Mouse (Mus musculus) spleen, postnatal 36 days (tissue): ENCODE results near the gene Slc7a6os.

Source experiments
- DNase-seq, 2 experiments: peaks; one replicate each; pipeline ENCODE4 v3.0.0; 2022; ENCODE audit warnings: low spot score in 2 of 2, mixed read lengths in 1 of 2

The Slc7a6os gene

DNA sequence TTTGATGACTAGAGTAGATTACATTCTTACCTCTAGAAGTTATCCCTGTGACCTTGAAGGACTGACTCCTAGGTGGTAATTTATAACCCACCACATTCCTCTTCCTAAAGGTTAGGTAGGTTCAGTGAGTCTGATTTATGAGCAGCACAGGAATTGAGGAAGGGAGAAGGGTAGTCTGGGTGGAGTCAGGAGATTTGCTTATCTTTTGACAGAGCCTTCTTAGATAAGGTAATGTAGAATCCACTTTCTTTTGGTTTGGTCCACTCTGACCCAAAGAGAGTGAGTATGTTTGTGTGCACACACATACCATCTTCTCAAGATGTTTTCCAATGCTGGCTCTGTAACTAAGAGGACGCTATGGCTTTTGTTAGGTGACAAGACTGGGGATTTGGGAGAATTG, 33.1 kb downstream of the Slc7a6os start:
- DNase-seq, result no peak

DNA sequence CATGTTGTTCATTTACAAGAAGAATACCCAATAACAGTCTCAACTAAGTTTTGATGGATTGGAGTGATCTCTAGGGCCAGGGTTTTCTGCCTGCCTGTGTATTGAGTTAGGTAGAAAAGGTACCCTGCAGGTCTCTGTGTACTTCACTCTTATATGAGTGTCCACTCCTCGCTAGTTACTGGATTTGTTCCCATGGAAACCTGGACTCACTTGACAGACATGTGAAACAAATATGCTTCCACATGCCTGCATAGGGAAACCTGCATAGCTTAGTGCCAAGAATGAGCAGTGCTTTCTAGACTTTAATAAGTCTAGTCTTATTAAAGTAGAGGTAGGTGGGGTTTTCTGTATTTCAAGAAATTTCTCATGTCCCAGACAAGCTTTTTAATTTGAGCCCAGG, 33.8 kb downstream of the Slc7a6os start:
- DNase-seq, result no peak

DNA sequence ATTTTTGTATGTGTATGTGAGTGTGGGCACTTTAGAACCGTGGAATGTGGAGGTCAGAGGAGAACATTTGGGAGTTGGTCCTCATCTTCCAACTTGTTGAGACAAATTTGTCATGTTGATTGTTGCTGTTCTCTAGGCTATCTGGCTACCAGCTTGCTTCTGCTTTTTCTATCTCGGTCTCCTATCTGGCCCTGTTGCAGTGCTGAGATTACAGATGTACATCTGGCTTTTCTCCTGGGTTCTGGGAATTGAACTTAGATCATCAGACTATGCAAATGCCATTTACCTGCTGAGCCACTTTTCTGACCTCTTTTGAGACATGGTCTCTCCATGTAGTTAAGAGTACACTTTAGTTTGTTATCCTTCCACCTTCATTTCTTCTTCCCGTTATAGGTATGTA, 37.2 kb downstream of the Slc7a6os start:
- DNase-seq, result no peak

DNA sequence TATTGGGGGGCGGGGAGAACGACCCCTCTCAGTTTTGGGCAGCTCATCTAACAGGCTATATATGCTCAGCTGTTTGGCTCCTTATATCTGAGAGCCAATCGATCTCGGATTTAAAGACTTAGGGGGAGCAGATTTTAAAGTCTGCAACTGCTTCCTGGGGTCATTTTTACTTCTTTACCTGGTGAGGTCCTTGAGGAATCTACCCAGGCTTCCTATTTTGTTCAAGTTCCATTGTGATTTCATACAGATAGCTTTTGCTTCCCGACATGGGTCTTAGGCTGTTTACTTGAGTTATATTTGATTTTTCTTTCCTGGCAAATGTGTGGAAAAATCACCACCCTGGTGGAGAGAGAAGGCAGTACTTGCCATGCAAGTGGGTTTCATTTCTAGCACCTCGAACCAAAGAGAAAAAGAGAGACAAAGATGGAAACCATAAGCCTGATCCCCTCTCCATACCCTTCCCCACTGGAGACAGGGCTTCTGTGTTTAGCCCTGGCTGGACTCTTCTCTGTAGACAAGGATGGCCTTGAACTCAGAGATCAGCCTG, 40.7 kb downstream of the Slc7a6os start:
- no peak for DNase-seq

DNA sequence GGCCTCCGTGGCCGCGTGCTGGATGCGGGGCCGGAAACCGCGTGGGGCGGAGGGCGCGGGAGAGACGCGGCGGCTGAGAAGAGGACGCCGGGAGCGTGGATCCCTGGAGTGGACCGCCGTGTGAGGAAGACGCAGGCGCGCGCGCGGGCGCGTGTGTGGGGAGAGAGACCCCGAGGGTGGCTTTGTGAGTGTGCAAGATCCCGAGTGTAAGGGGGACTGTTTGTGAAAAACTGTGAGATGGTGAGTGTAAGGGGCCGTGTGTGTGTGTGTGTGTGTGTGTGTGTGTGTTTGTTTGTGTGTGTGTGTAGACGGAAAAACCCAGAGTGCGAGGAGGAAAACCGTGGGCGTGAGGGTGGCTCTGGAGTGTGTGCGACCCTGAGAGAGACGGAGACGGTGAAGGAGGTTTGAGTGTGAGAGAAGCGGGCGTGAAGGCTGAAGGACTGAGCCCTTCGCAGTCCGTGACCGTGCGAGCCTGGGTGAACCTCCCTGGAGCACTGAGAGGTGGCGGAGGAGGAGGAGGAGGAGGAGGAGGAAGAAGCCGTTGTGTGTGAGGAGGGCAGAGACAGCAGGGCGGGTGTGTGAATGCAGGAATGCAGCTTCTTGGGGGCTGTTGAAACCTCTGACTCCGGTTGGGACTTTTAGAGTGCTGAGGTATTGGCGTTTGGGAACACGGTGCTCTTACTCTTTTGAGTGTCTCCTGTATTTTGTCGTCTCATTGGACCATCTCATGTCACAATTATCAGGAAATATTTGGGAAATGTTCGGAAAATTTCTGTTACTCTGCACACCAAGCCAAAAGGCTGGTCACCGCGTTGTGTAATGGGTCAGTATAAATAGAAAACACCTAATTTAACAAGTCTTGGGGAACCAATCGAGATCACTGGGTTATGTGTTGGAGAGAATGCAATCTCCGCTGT, 41.5 kb downstream of the Slc7a6os start:
- DNase-seq, result peak; percentile 15 to 32

DNA sequence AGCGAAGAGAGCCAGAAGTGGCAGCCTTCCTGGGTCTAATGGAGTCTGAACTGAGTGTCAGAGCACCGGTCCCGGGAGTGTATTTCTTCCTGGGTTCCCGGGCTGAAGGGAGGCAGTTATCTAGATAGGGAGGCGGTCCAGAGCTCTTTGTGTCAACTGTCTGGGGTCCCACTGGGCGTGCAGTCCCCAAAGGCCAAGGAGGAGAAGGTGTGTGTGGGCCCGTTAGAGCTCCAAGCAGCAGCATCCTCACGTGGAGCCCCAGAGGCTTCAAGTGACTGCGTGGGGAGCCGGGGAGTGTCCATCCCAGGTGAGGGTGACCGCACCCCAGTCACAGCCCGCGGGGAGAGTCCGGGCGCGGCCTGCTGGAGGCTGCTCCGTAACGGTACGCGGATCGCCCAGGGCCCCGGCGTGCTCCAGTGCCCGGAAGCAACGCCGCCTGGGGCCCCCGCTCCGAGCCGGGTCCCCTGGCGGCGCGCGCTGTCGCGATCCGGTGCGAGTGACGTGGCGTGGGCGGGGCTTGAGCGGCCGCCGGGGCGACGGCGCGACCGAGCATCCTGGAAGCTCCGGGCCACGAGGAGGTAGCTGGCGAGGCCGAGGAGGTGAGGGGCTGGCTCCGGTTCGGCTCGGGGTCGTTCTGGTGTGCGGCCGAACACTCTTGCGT, 42.2 kb downstream of the Slc7a6os start, which contains the start of gene Slc7a6:
Slc7a6 (plus strand) TSS at position 502 of the 661 bp plus-strand sequence.
- peak; percentile 88 to 89 for DNase-seq

DNA sequence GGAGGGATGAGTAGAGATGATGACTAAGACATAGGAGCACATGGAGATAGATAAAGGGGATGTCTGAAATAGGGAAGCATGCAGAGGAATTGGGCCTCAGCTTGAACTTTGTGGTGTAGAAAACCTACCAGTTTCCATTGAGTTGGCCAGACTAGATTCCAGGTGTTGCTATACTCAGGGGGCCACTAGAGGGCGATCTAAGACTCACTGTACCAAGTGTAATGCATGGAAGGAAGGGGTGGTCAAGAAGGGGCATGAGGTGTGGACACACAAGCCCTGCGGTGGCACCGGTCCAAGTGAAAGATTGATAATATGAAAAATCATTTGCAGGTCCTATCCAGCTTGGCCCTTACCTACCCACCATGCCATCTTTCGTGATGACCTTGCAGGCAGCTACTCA, 45.3 kb downstream of the Slc7a6os start:
- peak; percentile 42 to 69 for DNase-seq

DNA sequence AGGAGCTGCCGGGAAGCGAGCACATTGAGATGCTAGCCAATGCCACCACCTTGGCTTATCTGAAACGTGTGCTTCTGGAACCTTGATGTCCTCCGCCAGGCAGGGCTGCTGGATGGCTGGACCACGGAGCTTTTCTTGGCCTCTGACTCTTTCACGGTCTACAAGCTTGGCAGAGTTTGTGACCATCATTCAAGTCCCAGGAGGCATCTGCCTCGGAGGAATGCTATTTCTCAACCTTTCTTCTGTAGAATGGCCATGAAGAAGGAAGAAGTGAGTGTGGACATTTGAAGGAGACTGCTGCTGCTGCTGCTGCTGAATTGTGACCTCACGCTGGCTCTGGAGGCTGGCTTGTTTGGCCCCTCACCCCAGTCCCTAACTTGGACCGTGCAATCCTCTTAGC, 47.5 kb downstream of the Slc7a6os start:
- no peak for DNase-seq

DNA sequence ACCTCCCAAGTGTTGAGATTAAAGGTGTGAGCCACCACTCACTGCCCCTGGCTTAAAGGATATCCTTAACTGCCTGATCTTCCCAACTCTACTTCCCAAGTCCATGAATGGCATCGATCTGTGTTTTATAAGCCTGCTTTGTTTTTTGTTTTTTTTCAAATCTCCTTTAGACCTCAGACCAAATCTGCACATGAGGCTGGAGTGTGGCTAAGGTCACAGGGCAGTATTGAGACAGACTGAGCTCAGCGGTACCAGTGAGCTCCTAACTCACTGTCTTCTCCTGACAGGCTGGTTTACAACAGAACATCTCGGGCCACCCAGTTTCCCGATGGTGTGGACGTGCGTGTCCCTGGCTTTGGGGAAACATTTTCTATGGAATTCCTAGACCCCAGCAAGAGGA, 50.9 kb downstream of the Slc7a6os start:
- no peak for DNase-seq

DNA sequence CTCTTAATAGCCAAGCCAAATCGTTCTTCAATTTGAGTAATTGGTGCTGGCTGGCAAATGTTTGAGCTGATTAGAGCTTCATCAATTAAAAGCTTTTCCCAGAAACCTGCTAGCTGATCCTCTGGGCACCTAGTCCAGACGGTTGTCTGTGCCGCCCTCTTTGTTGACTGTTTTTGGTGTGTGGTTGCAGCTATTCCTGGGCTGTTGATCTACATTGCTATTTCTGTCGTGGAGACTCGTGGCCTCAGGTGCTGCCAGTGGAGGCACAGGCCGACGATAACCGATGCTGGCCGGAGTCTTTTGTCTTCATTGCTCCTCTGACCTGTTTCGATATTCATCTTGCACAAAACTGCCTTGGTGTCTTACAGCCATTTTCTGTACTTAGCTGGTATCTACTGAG, 52.4 kb downstream of the Slc7a6os start:
- DNase-seq, result no peak

DNA sequence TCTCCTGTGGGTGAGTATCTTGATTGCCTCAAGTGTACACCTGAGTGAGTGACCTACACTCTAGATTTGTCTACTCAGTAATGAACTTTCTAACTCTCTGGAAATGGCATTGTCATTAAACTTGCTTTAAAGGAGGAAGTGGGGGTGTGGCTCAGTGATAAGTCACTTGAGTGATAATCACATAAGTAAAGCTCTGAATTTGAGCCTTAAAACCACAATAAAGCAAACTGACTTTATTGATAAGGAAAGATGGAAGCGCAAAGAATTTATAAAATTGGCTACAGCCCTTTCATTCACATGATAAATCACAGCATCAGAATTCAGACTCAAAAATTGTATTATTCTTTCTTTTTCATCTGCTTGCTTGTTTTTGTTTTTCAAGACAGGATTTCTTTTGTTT, 53.3 kb downstream of the Slc7a6os start:
- DNase-seq, result no peak

DNA sequence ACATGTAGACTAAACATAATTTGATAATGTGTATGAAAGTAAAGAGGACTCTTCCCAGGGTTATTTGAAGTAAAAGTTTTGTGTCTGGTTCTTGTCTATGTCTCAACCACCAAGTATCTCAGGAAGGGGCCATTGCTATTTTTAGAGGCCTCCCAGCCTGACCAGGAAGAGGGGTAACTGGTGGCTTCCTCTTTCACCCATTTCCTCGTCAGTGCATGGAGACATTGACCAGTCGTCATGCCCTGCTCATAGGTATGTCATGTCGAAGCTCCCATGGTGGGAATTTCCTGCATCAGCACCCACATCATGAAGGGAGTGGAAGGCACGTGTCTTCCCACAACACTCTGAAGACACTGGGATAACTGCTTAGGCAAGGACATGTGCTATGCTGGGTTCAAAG, 57.9 kb downstream of the Slc7a6os start:
- DNase-seq, result no peak

DNA sequence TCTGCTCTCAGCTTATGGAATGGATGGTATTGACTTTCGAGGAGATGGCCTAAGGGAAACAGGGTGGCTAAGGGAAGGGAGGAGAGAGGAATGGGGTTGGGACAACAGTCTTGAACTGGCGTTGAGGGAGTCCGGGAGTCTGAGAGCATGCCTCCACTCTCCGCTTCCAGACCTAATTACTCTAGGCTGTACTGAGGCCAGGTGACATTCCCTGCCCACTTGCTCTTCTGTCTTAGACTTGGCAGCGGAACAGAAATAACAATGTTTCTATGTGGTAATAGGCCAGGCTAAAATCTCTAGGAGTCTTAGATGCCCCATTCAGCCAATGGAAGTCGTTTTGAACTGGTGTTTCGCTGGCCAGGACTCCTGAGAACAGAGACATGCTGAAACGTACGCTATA, 59.7 kb downstream of the Slc7a6os start:
- DNase-seq, result no peak
